Mouse (Mus musculus) CH12.LX (cell line): ENCODE measurements at regions not wholly inside any gene's neighbourhood (a gene's known extent, or its start where the extent isn't known, plus 50 kb on each side); places are given as distances from the start of the nearest gene placed in this dataset.
"Not testable (repeated sequence)": the region's sequence is repeated elsewhere in the genome, so short reads cannot be mapped to it uniquely, and the experiment has no call there.

Source experiments
- CTCF ChIP-seq, 2 experiments: IDR thresholded peaks in 1 of 2; conservative IDR thresholded peaks in 1 of 2; 2 replicates each; pipeline ENCODE4 v1.5.1; 2011 to 2012; ENCODE audit warnings: low read depth in 2 of 2, low read length in 2 of 2, improper control_type of control experiment in 1 of 2, inconsistent platforms in 1 of 2, mild to moderate bottlenecking in 1 of 2, moderate library complexity in 1 of 2
- GABPA ChIP-seq: IDR thresholded peaks from 2 replicates; pipeline ENCODE4 v1.6.1; 2012; ENCODE audit warnings: low read depth, low read length, improper control_type of control experiment, inconsistent platforms; ENCODE audit not compliant: insufficient replicate concordance
- HCFC1 ChIP-seq: IDR thresholded peaks from 2 replicates; pipeline ENCODE4 v1.6.1; 2012; ENCODE audit warnings: low read depth, mild to moderate bottlenecking, inconsistent platforms, low read length, improper control_type of control experiment
- JUN ChIP-seq: IDR thresholded peaks from 2 replicates; pipeline ENCODE4 v1.6.1; 2011; ENCODE audit warnings: low read depth, mild to moderate bottlenecking, low read length, improper control_type of control experiment, moderate library complexity; ENCODE audit not compliant: insufficient read depth
- JUND ChIP-seq: conservative IDR thresholded peaks from 2 replicates; pipeline ENCODE4 v1.6.1; 2011; ENCODE audit warnings: low read depth, low read length, improper control_type of control experiment
- MXI1 ChIP-seq: IDR thresholded peaks from 2 replicates; pipeline ENCODE4 v1.6.1; 2011; ENCODE audit warnings: mild to moderate bottlenecking, low read depth, low read length, improper control_type of control experiment
- NELFE ChIP-seq: IDR thresholded peaks from 2 replicates; pipeline ENCODE4 v1.6.1; 2011; ENCODE audit warnings: low read depth, low read length, improper control_type of control experiment
- POLR2A ChIP-seq: IDR thresholded peaks from 2 replicates; pipeline ENCODE4 v1.6.1; 2011; ENCODE audit warnings: low read depth, mild to moderate bottlenecking, improper control_type of control experiment, low read length
- RAD21 ChIP-seq: IDR thresholded peaks from 2 replicates; pipeline ENCODE4 v1.6.1; 2011; ENCODE audit warnings: low read depth, mild to moderate bottlenecking, low read length, improper control_type of control experiment, moderate library complexity
- SMC3 ChIP-seq: IDR thresholded peaks from 2 replicates; pipeline ENCODE4 v1.6.1; 2011; ENCODE audit warnings: low read depth, low read length, improper control_type of control experiment
- TCF12 ChIP-seq: IDR thresholded peaks from 2 replicates; pipeline ENCODE4 v1.6.1; 2014; ENCODE audit warnings: low read depth, mild to moderate bottlenecking, inconsistent platforms, low read length, improper control_type of control experiment
- ZNF384 ChIP-seq: IDR thresholded peaks from 2 replicates; pipeline ENCODE4 v1.6.1; 2012; ENCODE audit warnings: low read depth, low read length, improper control_type of control experiment, inconsistent platforms

GRCm38 (mm10) chr13:72326201-72326600, 302.4 kb upstream of the Irx2 start:
- not testable (repeated sequence) for TF ChIP-seq HCFC1; POLR2A; NELFE; GABPA; JUND; ZNF384; JUN; MXI1; RAD21; CTCF (conservative IDR thresholded peaks at IDR 0.05 in 1 of 2, IDR thresholded peaks at IDR 0.05 in 1 of 2; ENCODE audit: low read depth in 2 of 2, low read length in 2 of 2); TCF12; SMC3
